Mouse (Mus musculus): ENCODE data around the gene Cdk2.

DNA sequence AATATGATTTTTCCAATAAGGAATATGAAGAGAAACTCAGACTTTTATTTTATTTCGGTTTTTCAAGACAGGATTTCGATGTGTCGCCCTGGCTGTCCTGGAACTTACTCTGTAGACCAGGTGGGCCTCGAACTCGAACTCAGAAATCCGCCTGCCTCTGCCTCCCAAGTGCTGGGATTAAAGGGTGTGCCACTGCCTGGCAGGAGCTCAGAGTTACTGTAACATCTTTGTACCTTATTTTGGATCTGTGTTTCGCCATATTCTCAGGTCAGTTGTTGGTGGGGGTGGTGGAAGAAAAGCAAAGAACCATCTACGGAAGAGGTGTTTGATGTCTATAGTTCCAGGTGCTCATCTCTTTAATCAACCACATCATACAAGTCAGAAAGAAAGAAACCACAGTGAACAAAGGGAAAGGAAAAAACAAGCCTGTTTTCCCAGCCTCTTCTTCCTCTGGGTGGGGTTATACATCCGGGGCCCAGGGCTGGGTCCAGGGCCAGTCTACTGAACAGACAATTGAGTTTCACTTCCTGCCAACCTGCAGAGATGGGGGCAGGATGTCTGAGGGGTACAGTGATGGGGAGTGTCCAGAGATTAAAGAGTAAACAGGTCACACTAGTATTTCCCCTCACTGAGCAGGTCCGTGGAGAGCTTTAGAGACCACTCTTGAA lies 41.2 kb upstream of the Cdk2 start:
- TF ChIP-seq CTCF (IDR thresholded peaks at IDR 0.05; ENCODE audit: low read depth, low read length), result no peak
- TF ChIP-seq POLR2A (IDR thresholded peaks at IDR 0.05; ENCODE audit: extremely low read depth, insufficient read depth, low read length), result no peak

Data from liver, adult 2 months (tissue).